Mouse (Mus musculus): Measurements from ENCODE around the gene 9530003J23Rik. TPM values are rescaled to one million over a fixed set of nuclear protein-coding genes. Genes with fewer than 3 reads are reported as not detected.

The 9530003J23Rik gene
- total RNA-seq, 2 experiments from 2014 or later: not detected

GRCm38 (mm10) chr10:117185399-117186089 lies 53.0 kb downstream of the 9530003J23Rik start:
- DNase-seq (ENCODE audit: low spot score in 2 of 2): no peak

Other genes with a start within 250 kb of the 9530003J23Rik start
- not detected for gene Lrrc10, start 193.4 kb downstream of the 9530003J23Rik start, total RNA-seq (2021)
- 100 to 1,000 TPM; 211 to 254 TPM for gene Cct2, start 174.9 kb downstream of the 9530003J23Rik start, total RNA-seq (2021)
- gene Frs2, start 90.2 kb downstream of the 9530003J23Rik start, total RNA-seq (2021): 10 to 100 TPM; 20.5 to 25.4 TPM
- gene Yeats4, start 14.2 kb downstream of the 9530003J23Rik start, total RNA-seq (2021): 10 to 100 TPM; 34.5 to 43.1 TPM
- gene Lyz2, start 43.6 kb upstream of the 9530003J23Rik start, total RNA-seq (2021): 100 to 1,000 TPM; 173 to 444 TPM
- gene Lyz1, start 54.2 kb upstream of the 9530003J23Rik start, total RNA-seq (2021): 10 to 100 TPM; 15.0 to 32.1 TPM
- 10 to 100 TPM; 79.2 to 79.5 TPM for gene Cpsf6, start 141.3 kb upstream of the 9530003J23Rik start, total RNA-seq (2021)